Mouse (Mus musculus) heart, embryonic 13.5 days (tissue): ENCODE results near the gene Abca8b. TPM values are rescaled to one million over a fixed set of nuclear protein-coding genes. Genes with fewer than 3 reads are reported as not detected.
"Not testable (repeated sequence)": the region's sequence is repeated elsewhere in the genome, so short reads cannot be mapped to it uniquely, and the experiment has no call there.

ENCODE experiments used
- ATAC-seq: fragments of 200-750 bp; cut with Nextera tagmentation; 2 replicates; pipeline ENCODE4 v1.8.0; 2017; ENCODE audit warnings: moderate TSS enrichment; ENCODE audit not compliant: insufficient number of reproducible peaks, low FRiP score, low TSS enrichment; ENCODE audit errors: extremely low read depth
- H3K27ac ChIP-seq: fragments of 300-500 bp; sonication (generic); replicated peaks from 2 replicates; pipeline ENCODE4 v1.5.1; 2015; ENCODE audit warnings: moderate library complexity, mild to moderate bottlenecking, inconsistent platforms
- H3K27me3 ChIP-seq: fragments of 300-500 bp; sonication (generic); replicated peaks from 2 replicates; pipeline ENCODE4 v1.6.1; 2015; ENCODE audit warnings: mild to moderate bottlenecking, inconsistent platforms
- H3K36me3 ChIP-seq: fragments of 300-500 bp; sonication (generic); 2 replicates; pipeline ENCODE4 v1.6.1; 2015; ENCODE audit warnings: mild to moderate bottlenecking, inconsistent platforms
- H3K4me1 ChIP-seq: fragments of 300-500 bp; sonication (generic); 2 replicates; pipeline ENCODE4 v1.6.1; 2015; ENCODE audit warnings: inconsistent platforms
- H3K4me2 ChIP-seq: fragments of 300-500 bp; sonication (generic); 2 replicates; pipeline ENCODE4 v1.6.1; 2015; ENCODE audit warnings: inconsistent platforms, mild to moderate bottlenecking, moderate library complexity
- H3K4me3 ChIP-seq: fragments of 300-500 bp; sonication (generic); 2 replicates; pipeline ENCODE4 v1.5.1; 2015; ENCODE audit warnings: moderate library complexity, mild to moderate bottlenecking, inconsistent platforms
- H3K9ac ChIP-seq: fragments of 300-500 bp; sonication (generic); 2 replicates; pipeline ENCODE4 v1.6.1; 2015; ENCODE audit warnings: inconsistent platforms, mild to moderate bottlenecking, moderate library complexity
- H3K9me3 ChIP-seq: fragments of 300-500 bp; sonication (generic); 2 replicates; pipeline ENCODE4 v1.6.1; 2016; ENCODE audit warnings: inconsistent platforms
- WGBS: fragments of 180-500 bp; shearing (Covaris S2); methylation state at CpG from one replicate; pipeline ENCODE4 v1.1.7; 2015; ENCODE audit warnings: mixed read lengths; 5-methylcytosine and 5-hydroxymethylcytosine counted together
- polyA plus RNA-seq: library from polyadenylated mRNA; unstranded; fragments of >200 nt; fragmentation: Nextera tagmentation; extraction: Ambion mirVana; gene quantifications from 2 replicates; pipeline ENCODE4 v1.2.1, GENCODE M21; 2015

Gene Abca8b
- polyA plus RNA-seq, result 0.45 and 0.51 TPM in 2 replicates

DNA sequence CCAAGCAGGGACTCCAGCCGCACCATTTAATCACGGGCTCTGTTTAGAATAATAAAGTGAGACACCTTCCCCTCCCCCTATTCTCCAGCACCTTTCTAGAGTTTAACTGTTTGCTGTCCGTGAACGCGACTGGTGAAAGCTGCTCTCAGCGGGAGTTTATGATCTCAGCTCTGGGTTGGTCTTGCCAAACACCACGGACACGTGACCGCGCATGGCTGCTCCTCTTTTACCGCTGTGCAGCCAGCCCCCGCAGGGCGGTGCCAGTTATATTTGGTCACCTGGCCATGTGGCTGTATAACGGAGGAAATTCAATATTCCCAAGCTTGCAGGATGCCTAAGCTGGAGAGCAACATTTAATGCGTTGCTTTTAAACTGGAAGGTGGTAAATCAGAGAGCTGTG, at the start of gene Abca8b:
Gene Abca8b (minus strand): TSS at position 222 of the 400 bp plus-strand sequence.
- Histone ChIP-seq H3K27me3 (no peaks in the 10 kb centered on the region), H3K36me3 (no peaks in the 10 kb centered on the region), H3K27ac (peak within 1 kb of the TSS; percentile 51), H3K9ac (peak within 1 kb of the TSS; percentile 72), H3K4me3 (peak within 1 kb of the TSS; percentile 53), H3K4me2 (peak within 1 kb of the TSS; percentile 73), H3K4me1 (peaks cover 15% of the 10 kb centered on the region), H3K9me3 (no peaks in the 10 kb centered on the region)
- WGBS, result under 1% methylated on average over 15 of the region's 15 CpGs
- peak; percentile 81; the same call in 1 of the 2 replicates for ATAC-seq

DNA sequence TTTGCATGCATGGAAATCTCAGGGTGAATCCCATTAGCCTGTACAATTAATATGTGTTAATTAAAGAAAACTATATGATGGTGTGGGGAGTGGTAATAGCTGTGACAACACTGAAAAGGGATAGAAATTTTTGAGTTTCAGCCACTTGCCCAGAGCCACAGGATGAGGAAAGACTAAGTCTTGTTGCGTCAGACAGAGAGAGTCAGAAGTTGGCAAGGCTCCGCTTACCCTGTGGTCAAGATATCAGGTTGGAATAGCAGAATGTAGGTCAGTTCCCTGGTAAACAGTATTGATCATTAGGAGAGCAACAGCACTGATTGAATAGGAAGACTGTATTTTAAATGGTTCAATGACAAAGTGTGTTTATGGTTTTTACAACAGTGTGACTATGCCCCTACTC, 42.1 kb upstream of the Abca8b start:
- Histone ChIP-seq H3K9ac (no peak overlapping the region), H3K4me1 (no peaks in the 10 kb centered on the region), H3K27ac (no peak overlapping the region), H3K4me2 (no peak overlapping the region), H3K9me3 (no peaks in the 10 kb centered on the region), H3K4me3 (no peak overlapping the region), H3K36me3 (no peaks in the 10 kb centered on the region), H3K27me3 (no peaks in the 10 kb centered on the region)
- ATAC-seq, result no peak
- 76% methylated on average over 2 of the region's 2 CpGs for WGBS

GRCm38 (mm10) chr11:110028913-110029695, 33.5 kb upstream of the Abca8b start:
- no peak overlapping the region for H3K4me2 ChIP-seq
- 58% methylated on average over 7 of the region's 7 CpGs for WGBS
- no peaks in the 10 kb centered on the region for H3K9me3 ChIP-seq
- H3K27ac ChIP-seq, result no peak overlapping the region
- no peak overlapping the region for H3K9ac ChIP-seq
- no peaks in the 10 kb centered on the region for H3K27me3 ChIP-seq
- no peaks in the 10 kb centered on the region for H3K36me3 ChIP-seq
- no peaks in the 10 kb centered on the region for H3K4me1 ChIP-seq
- H3K4me3 ChIP-seq, result no peak overlapping the region
- no peak for ATAC-seq

DNA sequence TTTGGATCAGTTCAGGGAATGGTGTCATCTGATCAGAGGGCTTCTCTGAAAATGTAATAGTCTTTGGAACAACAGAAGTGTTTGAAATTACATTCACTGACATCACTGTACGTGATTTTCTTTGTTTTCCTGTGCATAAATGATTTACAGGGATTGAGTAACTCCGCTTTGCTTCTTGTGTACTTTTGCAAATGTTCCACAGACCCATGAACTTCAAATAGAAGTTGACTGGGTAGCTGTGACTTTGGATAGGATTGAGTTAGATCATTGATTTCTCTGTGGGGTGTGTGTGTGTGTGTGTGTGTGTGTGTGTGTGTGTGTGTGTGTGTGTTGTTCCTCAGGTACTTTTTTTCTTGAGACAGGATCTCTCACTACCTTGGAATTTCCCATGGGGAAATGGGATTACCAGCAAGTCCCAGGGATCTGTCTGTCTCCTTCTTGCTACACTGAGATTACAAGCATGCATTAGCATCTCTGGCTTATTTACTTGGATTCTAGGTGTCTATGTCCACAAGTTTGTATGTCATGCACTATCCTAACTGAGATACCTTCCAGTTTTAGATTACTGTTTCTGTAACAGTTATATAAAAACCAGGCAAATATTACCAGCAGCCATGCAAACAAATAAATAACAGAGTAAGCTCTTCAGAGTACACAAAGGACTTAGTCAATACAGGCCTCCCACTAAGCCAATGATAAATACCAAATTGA, 15.3 kb upstream of the Abca8b start:
- ATAC-seq, result no peak
- Histone ChIP-seq H3K36me3 (no peaks in the 10 kb centered on the region), H3K4me2 (no peak overlapping the region), H3K27ac (no peak overlapping the region), H3K27me3 (no peaks in the 10 kb centered on the region), H3K4me1 (no peaks in the 10 kb centered on the region), H3K9ac (no peak overlapping the region), H3K4me3 (no peak overlapping the region), H3K9me3 (no peaks in the 10 kb centered on the region)
- 66% methylated on average over 2 of the region's 2 CpGs for WGBS

- Histone ChIP-seq H3K4me3 (peak overlapping the region; percentile 53), H3K9me3 (no peaks in the 10 kb centered on the region), H3K9ac (peak overlapping the region; percentile 72), H3K27me3 (no peaks in the 10 kb centered on the region), H3K27ac (peak overlapping the region; percentile 51), H3K4me2 (peak overlapping the region; percentile 73), H3K36me3 (no peaks in the 10 kb centered on the region), H3K4me1 (peaks cover 15% of the 10 kb centered on the region)
- ATAC-seq, result no peak; the same call in 1 of the 2 replicates
- 5% methylated on average over 3 of the region's 3 CpGs for WGBS
These were observed 632 bp downstream of the Abca8b start for GRCm38 (mm10) chr11:109995013-109995412.

GRCm38 (mm10) chr11:109994014-109994413, 1.6 kb downstream of the Abca8b start:
- WGBS, result 47% methylated on average over 6 of the region's 6 CpGs
- H3K4me3 ChIP-seq, result no peak overlapping the region
- H3K4me2 ChIP-seq, result peak overlapping the region; percentile 73; the same call in 1 of the 2 replicates
- no peaks in the 10 kb centered on the region for H3K9me3 ChIP-seq
- 0 out of 2 replicates have a peak overlapping the region, but pooled peaks have one; percentile 24 for H3K27ac ChIP-seq
- H3K4me1 ChIP-seq, result peaks cover 15% of the 10 kb centered on the region
- H3K27me3 ChIP-seq, result no peaks in the 10 kb centered on the region
- H3K9ac ChIP-seq, result 0 out of 2 replicates have a peak overlapping the region, but pooled peaks have one; percentile 0
- H3K36me3 ChIP-seq, result no peaks in the 10 kb centered on the region
- no peak for ATAC-seq

DNA sequence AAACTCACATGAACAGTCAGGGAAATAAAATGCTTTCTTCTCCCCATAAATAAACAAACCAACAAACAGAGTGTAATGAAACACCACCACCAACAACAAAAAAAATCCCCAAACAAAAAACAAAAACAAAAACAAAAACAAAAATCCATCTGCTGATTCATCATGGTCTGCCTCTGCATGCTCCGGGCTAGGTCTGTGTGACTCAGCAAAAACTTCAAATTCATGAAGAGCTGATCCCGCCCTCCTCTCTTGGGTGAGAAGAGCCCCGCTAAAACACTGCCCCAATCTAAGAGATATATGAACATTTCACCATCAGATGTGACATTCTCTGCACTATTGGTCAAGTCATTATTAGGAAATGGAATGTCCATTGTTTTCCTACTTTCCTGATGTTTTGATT, 4.4 kb downstream of the Abca8b start:
- no peaks in the 10 kb centered on the region for H3K9me3 ChIP-seq
- H3K4me2 ChIP-seq, result no peak overlapping the region
- WGBS, result 67% methylated on average over 3 of the region's 3 CpGs
- no peaks in the 10 kb centered on the region for H3K36me3 ChIP-seq
- H3K27me3 ChIP-seq, result no peaks in the 10 kb centered on the region
- peaks cover 15% of the 10 kb centered on the region for H3K4me1 ChIP-seq
- H3K9ac ChIP-seq, result no peak overlapping the region
- H3K27ac ChIP-seq, result no peak overlapping the region
- H3K4me3 ChIP-seq, result no peak overlapping the region
- ATAC-seq, result no peak

- ATAC-seq, result no peak
These were observed 5.4 kb downstream of the Abca8b start for GRCm38 (mm10) chr11:109990256-109990655.

GRCm38 (mm10) chr11:109988164-109988563, 7.5 kb downstream of the Abca8b start:
- H3K9ac ChIP-seq, result no peak overlapping the region
- no peaks in the 10 kb centered on the region for H3K27me3 ChIP-seq
- H3K4me2 ChIP-seq, result no peak overlapping the region
- ATAC-seq, result no peak
- H3K36me3 ChIP-seq, result no peaks in the 10 kb centered on the region
- WGBS, result 63% methylated on average over 1 of the region's 1 CpGs
- H3K27ac ChIP-seq, result no peak overlapping the region
- H3K9me3 ChIP-seq, result no peaks in the 10 kb centered on the region
- H3K4me1 ChIP-seq, result no peaks in the 10 kb centered on the region
- H3K4me3 ChIP-seq, result no peak overlapping the region

More at GRCm38 (mm10) chr11:109990256-109990655, 5.4 kb downstream of the Abca8b start:
- Histone ChIP-seq H3K9me3 (no peaks in the 10 kb centered on the region), H3K4me2 (no peak overlapping the region), H3K27ac (no peak overlapping the region), H3K4me1 (peaks cover 11% of the 10 kb centered on the region), H3K27me3 (no peaks in the 10 kb centered on the region), H3K9ac (no peak overlapping the region), H3K36me3 (no peaks in the 10 kb centered on the region), H3K4me3 (no peak overlapping the region)
- WGBS, result 83% methylated on average over 2 of the region's 2 CpGs

DNA sequence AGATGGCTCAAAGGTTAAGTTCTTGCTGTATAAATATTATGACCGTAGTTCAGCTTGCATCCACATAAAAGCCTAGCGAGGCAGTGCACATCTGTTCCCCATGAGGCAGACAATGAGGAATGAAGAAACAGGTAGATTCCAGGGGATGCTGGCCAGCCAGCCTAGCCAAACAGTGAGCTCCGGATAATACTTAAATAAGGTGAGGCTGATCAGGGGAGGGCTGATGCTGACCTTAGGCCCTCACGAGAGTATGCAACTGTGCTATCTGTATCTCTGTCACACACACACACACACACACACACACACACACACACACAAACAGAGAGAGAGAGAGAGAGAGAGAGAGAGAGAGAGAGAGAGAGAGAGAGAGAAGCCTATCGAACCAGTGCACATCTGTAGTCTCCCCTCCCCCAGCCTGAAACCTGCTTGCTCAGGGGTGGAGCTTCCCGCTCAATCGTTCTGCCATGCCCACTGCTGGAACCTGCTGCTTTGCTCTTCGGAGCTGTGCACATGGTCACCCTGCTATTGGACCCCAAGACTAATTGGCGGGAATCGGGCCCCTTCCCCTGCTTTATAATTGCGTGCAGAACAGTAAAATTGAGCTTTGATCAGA, 8.1 kb downstream of the Abca8b start:
- ATAC-seq, H3K4me3 ChIP-seq: not testable (repeated sequence)
- WGBS, result 55% methylated on average over 10 of the region's 11 CpGs

DNA sequence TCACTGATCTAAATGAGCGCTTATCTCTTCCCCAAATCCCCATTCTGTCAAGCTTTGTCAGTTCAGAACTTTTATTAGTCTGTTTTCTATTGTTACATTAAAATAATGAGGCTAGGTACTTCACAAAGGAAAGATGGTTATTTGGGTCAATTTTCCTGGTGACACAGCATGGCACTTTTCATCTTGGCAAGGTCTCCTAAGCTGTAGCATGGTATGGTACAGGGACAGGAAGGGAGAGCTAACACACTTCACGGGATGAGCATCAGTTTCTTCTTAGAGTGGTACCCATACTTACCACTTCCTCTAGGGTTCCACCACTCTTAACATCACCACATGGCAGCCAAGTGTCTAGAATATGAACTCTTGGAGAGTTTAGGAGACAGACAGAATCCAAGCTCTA, 13.8 kb downstream of the Abca8b start:
- H3K27me3 ChIP-seq, result no peaks in the 10 kb centered on the region
- no peak overlapping the region for H3K9ac ChIP-seq
- H3K36me3 ChIP-seq, result peaks cover 5% of the 10 kb centered on the region
- no peaks in the 10 kb centered on the region for H3K4me1 ChIP-seq
- no peak overlapping the region for H3K27ac ChIP-seq
- H3K4me3 ChIP-seq, result no peak overlapping the region
- 83% methylated on average over 2 of the region's 2 CpGs for WGBS
- ATAC-seq, result no peak
- no peaks in the 10 kb centered on the region for H3K9me3 ChIP-seq
- no peak overlapping the region for H3K4me2 ChIP-seq

More for the DNA sequence above, 8.1 kb downstream of the Abca8b start:
- H3K9me3 ChIP-seq, H3K27ac ChIP-seq, H3K4me1 ChIP-seq, H3K9ac ChIP-seq, H3K27me3 ChIP-seq, H3K4me2 ChIP-seq, H3K36me3 ChIP-seq: not testable (repeated sequence)
